Mouse (Mus musculus) c-Kit-positive CD71-negative TER-119-negative erythroid progenitor cells, embryonic 14.5 days (primary cell): ENCODE measurements around the gene Ugt1a6b.
"Not testable (repeated sequence)": the region's sequence is repeated elsewhere in the genome, so short reads cannot be mapped to it uniquely, and the experiment has no call there.

Experiments used
- DNase-seq: peaks from one replicate; pipeline ENCODE4 v3.0.0-alpha.2; 2013; ENCODE audit warnings: low read depth

Ugt1a6b gene

GRCm38 (mm10) chr1:88103019-88103418 lies at the start of gene Ugt1a6b:
Gene Ugt1a6b, plus strand, starts transcription at chr1:88103252.
- DNase-seq = not testable (repeated sequence)

GRCm38 (mm10) chr1:88055088-88055487 lies 48.0 kb upstream of the Ugt1a6b start, which contains the start of gene Ugt1a10:
Gene Ugt1a10, plus strand, starts transcription at chr1:88055388.
- DNase-seq = no peak

- not testable (repeated sequence) for DNase-seq
These were observed 36.5 kb upstream of the Ugt1a6b start for GRCm38 (mm10) chr1:88066472-88067102.

- DNase-seq = no peak
These were observed 32.6 kb upstream of the Ugt1a6b start, which contains the start of gene Ugt1a9 for GRCm38 (mm10) chr1:88070495-88070894. Gene Ugt1a9, plus strand, starts transcription at chr1:88070800.

GRCm38 (mm10) chr1:88070902-88071301 lies 32.1 kb upstream of the Ugt1a6b start:
- no peak for DNase-seq

- DNase-seq = no peak
These were observed 28.6 kb upstream of the Ugt1a6b start for GRCm38 (mm10) chr1:88074471-88074870.

GRCm38 (mm10) chr1:88077128-88077527 lies 25.9 kb upstream of the Ugt1a6b start:
- DNase-seq = no peak

- no peak for DNase-seq
These were observed 21.4 kb upstream of the Ugt1a6b start for GRCm38 (mm10) chr1:88081670-88082069.

GRCm38 (mm10) chr1:88086125-88086524 lies 16.9 kb upstream of the Ugt1a6b start:
- DNase-seq = no peak

GRCm38 (mm10) chr1:88087513-88087912 lies 15.5 kb upstream of the Ugt1a6b start, which contains the start of gene Ugt1a8:
Gene Ugt1a8, plus strand, starts transcription at chr1:88087813.
- DNase-seq = no peak

GRCm38 (mm10) chr1:88092341-88092740 lies 10.7 kb upstream of the Ugt1a6b start:
- no peak for DNase-seq

GRCm38 (mm10) chr1:88094270-88094676 lies 8.8 kb upstream of the Ugt1a6b start:
- not testable (repeated sequence) for DNase-seq

- DNase-seq = no peak
These were observed 8.0 kb upstream of the Ugt1a6b start, which contains the start of gene Ugt1a7c for GRCm38 (mm10) chr1:88094941-88095492. Gene Ugt1a7c, plus strand, starts transcription at chr1:88095062.

GRCm38 (mm10) chr1:88098546-88098945 lies 4.5 kb upstream of the Ugt1a6b start:
- DNase-seq = not testable (repeated sequence)

GRCm38 (mm10) chr1:88099691-88100090 lies 3.4 kb upstream of the Ugt1a6b start:
- not testable (repeated sequence) for DNase-seq

GRCm38 (mm10) chr1:88103697-88104468 lies 831 bp downstream of the Ugt1a6b start:
- DNase-seq = not testable (repeated sequence)

GRCm38 (mm10) chr1:88104667-88105430 lies 1.8 kb downstream of the Ugt1a6b start:
- DNase-seq = no peak

- no peak for DNase-seq
These were observed 2.6 kb downstream of the Ugt1a6b start for GRCm38 (mm10) chr1:88105656-88106055.

GRCm38 (mm10) chr1:88109027-88109557 lies 6.0 kb downstream of the Ugt1a6b start:
- DNase-seq = not testable (repeated sequence)

- DNase-seq = not testable (repeated sequence)
These were observed 6.6 kb downstream of the Ugt1a6b start for GRCm38 (mm10) chr1:88109604-88110003.

- not testable (repeated sequence) for DNase-seq
These were observed 9.7 kb downstream of the Ugt1a6b start for GRCm38 (mm10) chr1:88112769-88113168.

- DNase-seq = not testable (repeated sequence)
These were observed 17.5 kb downstream of the Ugt1a6b start for GRCm38 (mm10) chr1:88120550-88120949.
